Mouse (Mus musculus) intestine, embryonic 16.5 days (tissue): ENCODE results near the gene Gpr39. TPM values are rescaled to one million over a fixed set of nuclear protein-coding genes. Genes with fewer than 3 reads are reported as not detected.

Experiments
- ATAC-seq: fragments of 200-750 bp; cut with Nextera tagmentation; 2 replicates; pipeline ENCODE4 v1.8.0; 2017; ENCODE audit warnings: moderate TSS enrichment, moderate library complexity
- H3K27ac ChIP-seq: fragments of 300-500 bp; sonication (generic); 2 replicates; pipeline ENCODE4 v1.5.1; 2014; ENCODE audit warnings: mild to moderate bottlenecking, low read length
- H3K27me3 ChIP-seq: fragments of 300-500 bp; sonication (generic); replicated peaks from 2 replicates; pipeline ENCODE4 v1.6.1; 2014; ENCODE audit warnings: low read length, control low read depth, mixed read lengths; ENCODE audit not compliant: control insufficient read depth, insufficient read depth
- H3K36me3 ChIP-seq: fragments of 300-500 bp; sonication (generic); 2 replicates; pipeline ENCODE4 v1.6.1; 2014; ENCODE audit warnings: low read length, control low read depth; ENCODE audit not compliant: control insufficient read depth, insufficient read depth
- H3K4me1 ChIP-seq: fragments of 300-500 bp; sonication (generic); 2 replicates; pipeline ENCODE4 v1.6.1; 2014; ENCODE audit warnings: low read length, control low read depth, mixed read lengths; ENCODE audit not compliant: control insufficient read depth, insufficient read depth
- H3K4me2 ChIP-seq: fragments of 300-500 bp; sonication (generic); 2 replicates; pipeline ENCODE4 v1.6.1; 2014; ENCODE audit warnings: low read depth, low read length, control low read depth
- H3K4me3 ChIP-seq: fragments of 300-500 bp; sonication (generic); 2 replicates; pipeline ENCODE4 v1.5.1; 2014; ENCODE audit warnings: mild to moderate bottlenecking, low read length
- H3K9ac ChIP-seq: fragments of 300-500 bp; sonication (generic); 2 replicates; pipeline ENCODE4 v1.6.1; 2014; ENCODE audit warnings: low read depth, low read length
- H3K9me3 ChIP-seq: fragments of 300-500 bp; sonication (generic); 2 replicates; pipeline ENCODE4 v1.6.1; 2016; ENCODE audit warnings: low read length, control low read depth; ENCODE audit not compliant: control insufficient read depth
- WGBS: fragments of 180-500 bp; shearing (Covaris S2); extraction: QIAGEN DNeasy Blood & Tissue Kit; methylation state at CpG from one replicate; pipeline ENCODE4 v1.1.7; 2014; 5-methylcytosine and 5-hydroxymethylcytosine counted together
- polyA plus RNA-seq: library from polyadenylated mRNA; unstranded; fragments of >200 nt; fragmentation: Nextera tagmentation; extraction: Ambion mirVana; gene quantifications from 2 replicates; pipeline ENCODE4 v1.2.1, GENCODE M21; 2015

The Gpr39 gene
- polyA plus RNA-seq, 1 experiment from 2014 or later = 8.7 TPM

GRCm38 (mm10) chr1:125813141-125813782 lies 136.5 kb downstream of the Gpr39 start:
- no peaks in the 10 kb centered on the region for H3K9me3 ChIP-seq
- no peaks in the 10 kb centered on the region for H3K36me3 ChIP-seq
- H3K4me1 ChIP-seq = no peaks in the 10 kb centered on the region
- no peak overlapping the region for H3K27ac ChIP-seq
- no peak overlapping the region for H3K4me2 ChIP-seq
- no peaks in the 10 kb centered on the region for H3K27me3 ChIP-seq
- no peak overlapping the region for H3K9ac ChIP-seq
- no peak for ATAC-seq
- WGBS = 71% methylated on average over 9 of the region's 9 CpGs
- H3K4me3 ChIP-seq = no peak overlapping the region

- no peaks in the 10 kb centered on the region for H3K27me3 ChIP-seq
- H3K36me3 ChIP-seq = no peaks in the 10 kb centered on the region
- H3K27ac ChIP-seq = no peak overlapping the region
- H3K9ac ChIP-seq = no peak overlapping the region
- no peaks in the 10 kb centered on the region for H3K4me1 ChIP-seq
- H3K4me2 ChIP-seq = no peak overlapping the region
- H3K9me3 ChIP-seq = no peaks in the 10 kb centered on the region
- whole genome bisulfite sequencing = 86% methylated on average over 7 of the region's 7 CpGs
- ATAC-seq = no peak
- no peak overlapping the region for H3K4me3 ChIP-seq
Measured at GRCm38 (mm10) chr1:125821101-125821500, 144.3 kb downstream of the Gpr39 start.

GRCm38 (mm10) chr1:125823611-125824010 lies 146.8 kb downstream of the Gpr39 start:
- Histone ChIP-seq H3K4me2 (no peak overlapping the region), H3K27me3 (no peaks in the 10 kb centered on the region), H3K9me3 (no peaks in the 10 kb centered on the region), H3K36me3 (no peaks in the 10 kb centered on the region), H3K4me3 (no peak overlapping the region), H3K4me1 (no peaks in the 10 kb centered on the region), H3K27ac (no peak overlapping the region), H3K9ac (no peak overlapping the region)
- 86% methylated on average over 4 of the region's 4 CpGs for WGBS
- ATAC-seq = no peak

- no peaks in the 10 kb centered on the region for H3K36me3 ChIP-seq
- 11% methylated on average over 1 of the region's 1 CpGs for WGBS
- H3K27me3 ChIP-seq = no peaks in the 10 kb centered on the region
- H3K27ac ChIP-seq = no peak overlapping the region
- H3K4me2 ChIP-seq = no peak overlapping the region
- no peak overlapping the region for H3K4me3 ChIP-seq
- no peaks in the 10 kb centered on the region for H3K9me3 ChIP-seq
- no peaks in the 10 kb centered on the region for H3K4me1 ChIP-seq
- ATAC-seq = peak; percentile 53; the same call in 1 of the 2 replicates
- no peak overlapping the region for H3K9ac ChIP-seq
Measured at GRCm38 (mm10) chr1:125837507-125837906, 160.7 kb downstream of the Gpr39 start.

GRCm38 (mm10) chr1:125839746-125840392 lies 163.1 kb downstream of the Gpr39 start:
- no peak for ATAC-seq
- 54% methylated on average over 13 of the region's 13 CpGs for WGBS

GRCm38 (mm10) chr1:125854646-125855045 lies 177.9 kb downstream of the Gpr39 start:
- Histone ChIP-seq H3K9ac (no peak overlapping the region), H3K4me1 (no peaks in the 10 kb centered on the region), H3K4me2 (no peak overlapping the region), H3K27me3 (no peaks in the 10 kb centered on the region), H3K4me3 (no peak overlapping the region), H3K27ac (no peak overlapping the region), H3K36me3 (no peaks in the 10 kb centered on the region), H3K9me3 (no peaks in the 10 kb centered on the region)
- ATAC-seq = no peak
- 21% methylated on average over 5 of the region's 5 CpGs for WGBS

More at GRCm38 (mm10) chr1:125839746-125840392, 163.1 kb downstream of the Gpr39 start:
- Histone ChIP-seq H3K27ac (no peak overlapping the region), H3K4me2 (no peak overlapping the region), H3K27me3 (no peaks in the 10 kb centered on the region), H3K9me3 (no peaks in the 10 kb centered on the region), H3K9ac (no peak overlapping the region), H3K36me3 (no peaks in the 10 kb centered on the region), H3K4me1 (no peaks in the 10 kb centered on the region), H3K4me3 (no peak overlapping the region)

- Histone ChIP-seq H3K4me3 (no peak overlapping the region), H3K9me3 (no peaks in the 10 kb centered on the region), H3K4me1 (no peaks in the 10 kb centered on the region), H3K4me2 (no peak overlapping the region), H3K27me3 (no peaks in the 10 kb centered on the region), H3K36me3 (no peaks in the 10 kb centered on the region), H3K27ac (no peak overlapping the region), H3K9ac (no peak overlapping the region)
- no peak for ATAC-seq
- 65% methylated on average over 5 of the region's 5 CpGs for WGBS
Measured at GRCm38 (mm10) chr1:125858631-125859030, 181.8 kb downstream of the Gpr39 start.

- H3K36me3 ChIP-seq = no peaks in the 10 kb centered on the region
- 51% methylated on average over 7 of the region's 7 CpGs for WGBS
- no peak overlapping the region for H3K4me2 ChIP-seq
- no peaks in the 10 kb centered on the region for H3K27me3 ChIP-seq
- no peaks in the 10 kb centered on the region for H3K4me1 ChIP-seq
- ATAC-seq = no peak
- H3K9me3 ChIP-seq = no peaks in the 10 kb centered on the region
- no peak overlapping the region for H3K4me3 ChIP-seq
- H3K9ac ChIP-seq = no peak overlapping the region
- no peak overlapping the region for H3K27ac ChIP-seq
Measured at GRCm38 (mm10) chr1:125870056-125870455, 193.3 kb downstream of the Gpr39 start.

GRCm38 (mm10) chr1:125893158-125893557 lies 216.4 kb downstream of the Gpr39 start:
- H3K27me3 ChIP-seq = no peaks in the 10 kb centered on the region
- no peak for ATAC-seq
- 79% methylated on average over 9 of the region's 9 CpGs for WGBS
- H3K4me1 ChIP-seq = no peaks in the 10 kb centered on the region
- no peak overlapping the region for H3K4me3 ChIP-seq
- H3K9ac ChIP-seq = no peak overlapping the region
- H3K36me3 ChIP-seq = no peaks in the 10 kb centered on the region
- no peak overlapping the region for H3K27ac ChIP-seq
- no peak overlapping the region for H3K4me2 ChIP-seq
- no peaks in the 10 kb centered on the region for H3K9me3 ChIP-seq
